Mouse (Mus musculus) kidney, adult 2 months (tissue): ENCODE data around the gene Exoc6b. TPM values are rescaled to one million over a fixed set of nuclear protein-coding genes. Genes with fewer than 3 reads are reported as not detected.

ENCODE experiments used
- DNase-seq: peaks from one replicate; pipeline ENCODE4 v3.0.0; 2021
- H3K27ac ChIP-seq: fragments of 200-500 bp; 2 replicates; pipeline ENCODE4 v1.5.1; 2012; ENCODE audit warnings: low read depth, low read length, control low read depth, inconsistent platforms; ENCODE audit not compliant: insufficient read depth
- H3K27me3 ChIP-seq: fragments of 200-500 bp; replicated peaks from 2 replicates; pipeline ENCODE4 v1.6.1; 2012; ENCODE audit warnings: mild to moderate bottlenecking, moderate library complexity, low read length, inconsistent platforms; ENCODE audit not compliant: control insufficient read depth, insufficient read depth
- H3K36me3 ChIP-seq: fragments of 200-500 bp; 2 replicates; pipeline ENCODE4 v1.6.1; 2012; ENCODE audit warnings: mild to moderate bottlenecking, moderate library complexity, low read length, inconsistent platforms; ENCODE audit not compliant: control insufficient read depth, insufficient read depth
- H3K4me1 ChIP-seq: fragments of 200-500 bp; 2 replicates; pipeline ENCODE4 v1.6.1; 2011; ENCODE audit warnings: low read length; ENCODE audit not compliant: control insufficient read depth, insufficient read depth
- H3K4me3 ChIP-seq: fragments of 200-500 bp; 2 replicates; pipeline ENCODE4 v1.5.1; 2011; ENCODE audit warnings: mild to moderate bottlenecking, low read depth, low read length, control low read depth; ENCODE audit not compliant: insufficient read depth
- CTCF ChIP-seq: fragments of 200-500 bp; conservative IDR thresholded peaks from 2 replicates; pipeline ENCODE4 v1.5.1; 2011; ENCODE audit warnings: low read depth, mild to moderate bottlenecking, control low read depth, low read length, moderate library complexity, mixed read lengths; ENCODE audit not compliant: insufficient read depth, insufficient read length
- POLR2A ChIP-seq: fragments of 200-500 bp; IDR thresholded peaks from one replicate; pipeline ENCODE4 v1.6.1; 2011; ENCODE audit warnings: low read depth, low read length, control low read depth
- WGBS: fragments of 180-500 bp; shearing (Covaris S2); methylation state at CpG from one replicate; pipeline ENCODE4 v1.1.7; 2018; 5-methylcytosine and 5-hydroxymethylcytosine counted together
- polyA plus RNA-seq: library from polyadenylated mRNA; depleted of rRNA; stranded (reverse); fragments of >200 nt; gene quantifications from 2 replicates; pipeline ENCODE4 v1.2.3, GENCODE M21; 2012

Gene Exoc6b
- polyA plus RNA-seq, 1 experiment: 8.4 TPM

DNA sequence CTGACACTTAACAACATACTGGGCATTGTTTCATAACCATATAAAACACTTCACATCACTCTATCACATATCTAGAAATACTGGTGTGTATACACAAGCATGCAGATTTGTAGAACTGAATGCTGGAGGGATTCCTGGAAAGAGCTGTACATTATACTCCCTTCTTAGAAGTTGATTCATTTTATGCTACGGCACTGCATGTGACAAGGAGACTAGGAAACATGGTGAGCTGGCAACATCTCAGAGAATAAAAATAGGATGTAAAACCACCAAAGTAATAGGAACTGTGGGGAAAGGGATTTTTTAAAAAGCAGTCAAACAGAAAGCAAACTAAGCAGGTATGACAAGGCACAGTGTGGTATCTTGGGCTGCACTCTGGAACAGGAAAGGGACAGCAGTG is 408.3 kb downstream of the Exoc6b start:
- 92% methylated on average over 1 of the region's 1 CpGs for WGBS
- no peaks in the 10 kb centered on the region for H3K36me3 ChIP-seq
- no peak for DNase-seq

DNA sequence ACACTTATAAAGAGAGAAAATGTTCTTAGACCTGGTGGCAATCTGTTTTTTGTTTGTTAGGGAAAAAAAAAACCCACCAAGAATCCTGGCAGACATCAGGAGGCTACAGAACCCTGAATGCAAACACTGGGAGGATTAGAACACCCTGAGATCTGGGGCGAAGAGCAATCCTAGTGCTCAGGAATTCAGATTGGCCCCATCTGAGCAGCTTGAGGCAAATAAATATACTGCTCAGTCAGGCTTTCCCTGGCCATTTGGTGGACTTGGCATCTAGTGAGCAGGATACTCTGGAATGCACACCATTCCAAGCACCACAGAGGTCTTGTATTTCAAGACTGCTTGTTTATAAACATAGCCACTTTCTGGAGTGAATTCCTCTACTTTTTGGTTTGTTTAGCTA is 412.2 kb downstream of the Exoc6b start:
- H3K36me3 ChIP-seq: no peaks in the 10 kb centered on the region
- no peaks in the 10 kb centered on the region for H3K4me1 ChIP-seq
- peak; percentile 10 for DNase-seq
- WGBS: 64% methylated on average over 1 of the region's 1 CpGs
- no peak overlapping the region for H3K27ac ChIP-seq
- H3K4me3 ChIP-seq: no peak overlapping the region
- TF ChIP-seq CTCF (no peak), POLR2A (no peak)
- H3K27me3 ChIP-seq: no peaks in the 10 kb centered on the region

More for the DNA sequence above, 408.3 kb downstream of the Exoc6b start:
- TF ChIP-seq CTCF: no peak
- TF ChIP-seq POLR2A: no peak
- Histone ChIP-seq H3K4me3 (no peak overlapping the region), H3K27ac (no peak overlapping the region), H3K27me3 (no peaks in the 10 kb centered on the region), H3K4me1 (no peaks in the 10 kb centered on the region)

DNA sequence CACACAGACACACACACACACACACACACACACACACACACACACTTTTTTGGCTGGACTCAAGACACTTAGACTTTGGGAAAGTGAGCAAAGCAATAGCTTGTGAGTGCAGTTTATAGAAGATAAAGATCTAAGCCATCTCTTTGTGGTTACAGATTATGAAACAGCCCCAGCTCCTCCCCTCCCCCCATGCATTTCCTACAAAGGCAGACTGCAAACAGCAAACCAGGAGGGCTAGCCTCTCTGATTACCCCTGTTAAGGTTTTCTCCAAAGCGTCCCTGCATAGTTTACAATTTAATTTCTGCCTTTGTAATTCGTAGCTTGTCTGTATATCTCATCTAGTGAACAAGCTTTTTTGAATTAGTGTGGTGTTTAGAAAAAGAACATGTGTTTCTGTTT is 412.6 kb downstream of the Exoc6b start:
- 69% methylated on average over 2 of the region's 2 CpGs for WGBS
- no peak overlapping the region for H3K4me3 ChIP-seq
- H3K27me3 ChIP-seq: no peaks in the 10 kb centered on the region
- H3K36me3 ChIP-seq: no peaks in the 10 kb centered on the region
- DNase-seq: peak; percentile 25
- TF ChIP-seq CTCF: no peak
- no peak for TF ChIP-seq POLR2A
- no peaks in the 10 kb centered on the region for H3K4me1 ChIP-seq
- H3K27ac ChIP-seq: no peak overlapping the region

DNA sequence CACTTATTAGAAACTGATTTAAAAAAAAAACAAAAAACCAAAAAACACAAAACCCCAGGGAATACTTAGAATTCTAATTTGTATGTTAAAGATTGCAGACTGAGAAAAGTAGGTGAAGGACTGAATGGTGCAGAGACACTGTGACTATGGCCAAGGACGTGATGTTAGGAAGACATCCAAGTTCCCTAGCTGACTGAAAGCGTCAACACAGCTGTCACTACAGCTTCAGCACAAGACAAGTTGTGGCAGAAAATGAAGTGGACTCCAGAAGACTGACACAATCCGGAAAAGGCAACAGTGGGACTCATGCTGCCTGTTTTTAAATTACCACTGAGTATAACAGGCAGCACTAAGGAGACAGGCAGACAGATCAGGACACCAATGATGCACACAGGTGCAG is 417.4 kb downstream of the Exoc6b start:
- DNase-seq: no peak
- WGBS: 87% methylated on average over 3 of the region's 3 CpGs
- no peaks in the 10 kb centered on the region for H3K4me1 ChIP-seq

DNA sequence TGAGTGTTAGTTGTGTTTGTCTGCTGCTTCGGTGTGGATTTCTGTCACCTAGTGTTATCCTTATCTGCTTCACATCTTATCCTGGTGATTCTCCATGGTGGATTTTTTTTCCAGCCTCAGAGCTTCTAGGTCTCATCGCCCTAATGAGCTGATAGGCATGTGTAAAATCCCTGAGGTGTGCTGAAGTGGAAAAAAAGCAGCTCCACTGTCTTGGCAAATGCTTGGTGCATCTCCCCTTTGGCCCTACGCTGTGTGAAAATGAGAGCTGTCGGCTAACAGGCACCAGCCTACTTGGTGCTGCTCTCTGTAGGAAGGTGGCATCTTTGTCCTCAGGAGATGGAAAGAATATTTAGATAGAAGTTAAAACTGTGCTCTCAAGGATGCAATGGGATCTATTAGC is 422.1 kb downstream of the Exoc6b start:
- H3K4me3 ChIP-seq: no peak overlapping the region
- H3K27me3 ChIP-seq: no peaks in the 10 kb centered on the region
- no peaks in the 10 kb centered on the region for H3K36me3 ChIP-seq
- H3K27ac ChIP-seq: no peak overlapping the region
- no peak for DNase-seq
- WGBS: 68% methylated on average over 4 of the region's 4 CpGs
- no peaks in the 10 kb centered on the region for H3K4me1 ChIP-seq
- TF ChIP-seq POLR2A (no peak), CTCF (no peak)

More for the DNA sequence above, 417.4 kb downstream of the Exoc6b start:
- Histone ChIP-seq H3K27ac (no peak overlapping the region), H3K27me3 (no peaks in the 10 kb centered on the region), H3K4me3 (no peak overlapping the region), H3K36me3 (no peaks in the 10 kb centered on the region)
- TF ChIP-seq POLR2A: no peak
- no peak for TF ChIP-seq CTCF

DNA sequence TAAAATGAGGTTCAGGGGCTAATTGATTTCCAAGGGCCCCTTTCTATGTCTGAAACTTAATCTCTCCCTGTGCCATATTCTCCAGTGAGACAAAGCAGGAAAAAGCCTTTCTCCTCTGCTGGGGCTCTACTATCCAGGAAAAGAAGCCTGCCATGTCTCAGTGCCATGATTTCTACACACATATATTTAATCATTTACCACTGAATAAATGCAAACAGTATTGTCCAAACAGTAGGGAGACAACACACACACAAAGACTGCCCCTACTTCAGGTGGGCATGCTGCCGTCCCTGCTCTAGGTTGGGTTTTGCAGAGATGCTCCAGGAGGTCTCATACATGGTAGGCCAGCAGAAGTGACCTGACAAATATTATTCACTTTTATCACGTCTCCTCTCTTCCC is 422.6 kb downstream of the Exoc6b start:
- TF ChIP-seq CTCF: no peak
- TF ChIP-seq POLR2A: no peak
- no peak overlapping the region for H3K4me3 ChIP-seq

DNA sequence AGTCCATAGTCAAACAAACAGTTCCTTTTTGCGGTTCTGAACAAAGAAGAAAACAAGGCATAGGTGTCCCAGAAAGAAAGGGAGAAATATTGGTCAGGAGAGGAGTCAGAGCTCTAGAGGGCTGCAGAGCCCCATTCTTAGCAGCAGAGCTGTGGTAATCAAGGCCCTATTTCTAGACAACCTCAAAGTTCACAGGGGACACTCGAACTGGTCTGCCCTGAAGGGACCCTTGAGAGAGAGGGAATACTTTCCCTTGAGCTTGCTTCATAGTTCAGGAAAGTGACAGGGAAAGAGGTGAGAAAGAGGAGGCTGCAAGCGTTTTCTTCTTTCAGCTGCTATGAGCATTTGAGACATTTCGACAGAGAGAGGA is 428.3 kb downstream of the Exoc6b start:
- Histone ChIP-seq H3K27me3 (no peaks in the 10 kb centered on the region), H3K36me3 (no peaks in the 10 kb centered on the region), H3K27ac (no peak overlapping the region), H3K4me1 (peaks cover 8% of the 10 kb centered on the region), H3K4me3 (no peak overlapping the region)
- DNase-seq: no peak
- TF ChIP-seq CTCF (0 out of 2 replicates have a peak, but pooled peaks have one; percentile 2), POLR2A (no peak)
- WGBS: 35% methylated on average over 4 of the region's 4 CpGs

More for the DNA sequence above, 422.6 kb downstream of the Exoc6b start:
- Histone ChIP-seq H3K27ac (no peak overlapping the region), H3K36me3 (no peaks in the 10 kb centered on the region), H3K4me1 (0 out of 2 replicates have a peak, but pooled peaks cover 2% of the 10 kb centered on the region), H3K27me3 (no peaks in the 10 kb centered on the region)
- no peak for DNase-seq
- 88% methylated on average over 2 of the region's 2 CpGs for WGBS
